Mouse (Mus musculus) G1E (cell line): Measurements from ENCODE around the gene Nckap5.

Experiments
- CTCF ChIP-seq: IDR thresholded peaks from 2 replicates; pipeline ENCODE4 v1.5.1; 2012; ENCODE audit warnings: low read depth, low read length, inconsistent platforms, mixed read lengths
- GATA1 ChIP-seq: IDR thresholded peaks from 2 replicates; pipeline ENCODE4 v1.6.1; 2012; ENCODE audit warnings: borderline replicate concordance, low read length, inconsistent platforms, mixed read lengths
- GATA2 ChIP-seq: IDR thresholded peaks from 2 replicates; pipeline ENCODE4 v1.6.1; 2012; ENCODE audit warnings: low read depth, low read length, inconsistent platforms, borderline replicate concordance
- POLR2AphosphoS5 ChIP-seq: IDR thresholded peaks from 2 replicates; pipeline ENCODE4 v1.6.1; 2012; ENCODE audit warnings: low read depth, low read length, inconsistent platforms; ENCODE audit not compliant: insufficient replicate concordance
- TAL1 ChIP-seq: conservative IDR thresholded peaks from 2 replicates; pipeline ENCODE4 v1.6.1; 2012; ENCODE audit warnings: low read depth, low read length, inconsistent platforms, mixed read lengths

GRCm38 (mm10) chr1:126656246-126656645 lies 174.4 kb downstream of the Nckap5 start:
- TF ChIP-seq CTCF (no peak), GATA1 (no peak), TAL1 (no peak), POLR2AphosphoS5 (no peak), GATA2 (no peak)
